In the genomic region with DNA sequence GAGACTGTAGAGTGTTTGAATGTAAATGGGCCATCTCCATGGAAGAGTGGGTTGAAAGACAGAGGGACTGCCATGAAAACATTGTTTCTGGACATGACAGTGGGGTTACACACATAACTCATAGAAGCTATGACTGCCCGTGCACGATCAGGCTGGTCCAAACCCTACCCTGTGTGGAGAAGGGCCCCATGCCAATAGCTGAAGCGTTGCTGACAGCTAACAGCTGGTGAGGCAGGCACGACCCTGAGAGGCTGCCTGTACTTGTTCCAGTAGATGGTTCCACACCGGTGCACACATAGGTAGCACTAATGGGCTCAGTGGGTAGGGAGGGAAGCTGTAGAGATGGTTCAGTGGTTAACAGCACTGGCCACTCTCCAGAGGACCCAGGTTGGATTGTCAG, we compare ENCODE assay signal across 31 mouse cellular contexts. TPM values are rescaled to one million over a fixed set of nuclear protein-coding genes. Genes with fewer than 3 reads are reported as not detected.
DNase-seq lines count a peak whose midpoint lies in the region; ATAC-seq lines count a peak whose summit lies in the region.
"Had no signal": no experiment of that assay in that cellular context is flagged by ENCODE, and none has a peak within 500 bp of the region (broad histone marks: within the 10 kb centered on the region; RNA-seq: fewer than 3 reads in every experiment).

No protein-coding gene starts in this region.

- no peak for DNase-seq in hindbrain, embryonic 14.5 days (ENCODE audit: low spot score)
- DNase-seq in kidney, postnatal 4 days, result no peak
- no peak for DNase-seq in midbrain, embryonic 10.5 days (ENCODE audit: low spot score)
- DNase-seq in lung, postnatal 4 days, result peak; percentile 25 to 63
- no peak for DNase-seq in layer of hippocampus, adult 18-20 months (ENCODE audit: low spot score in 2 of 2)
- DNase-seq: adrenal gland, adult 2 months; cerebellum, adult 9-10 months; embryo, embryonic 11 days; gastrocnemius, postnatal 36 days; heart, adult 18-20 months; heart, postnatal 36 days; kidney, adult 11 months; layer of hippocampus, adult 9-11 months; liver, postnatal 0 days; thymus, adult 2 months; thymus, postnatal 36 days had no signal

- WGBS in hindbrain, embryonic 13.5 days, result 83% methylated on average over 5 of the region's 5 CpGs
- 71% methylated on average over 5 of the region's 5 CpGs for WGBS in hindbrain, embryonic 14.5 days
- WGBS in kidney, embryonic 16.5 days, result 54% methylated on average over 5 of the region's 5 CpGs
- 88% methylated on average over 5 of the region's 5 CpGs for WGBS in midbrain, embryonic 16.5 days
- 85% methylated on average over 5 of the region's 5 CpGs for WGBS in midbrain, embryonic 10.5 days

- no peak overlapping the region for H3K4me2 ChIP-seq in hindbrain, embryonic 13.5 days
- no peak overlapping the region for H3K4me2 ChIP-seq in hindbrain, embryonic 14.5 days (replicated peaks)
- H3K4me2 ChIP-seq in kidney, embryonic 16.5 days (replicated peaks; ENCODE audit: low read depth, low read length), result no peak overlapping the region
- H3K4me2 ChIP-seq in midbrain, embryonic 16.5 days (ENCODE audit: low read length), result no peak overlapping the region
- H3K4me2 ChIP-seq: embryonic facial prominence, embryonic 12.5 days; forebrain, embryonic 15.5 days; heart, embryonic 11.5 days; limb, embryonic 13.5 days; liver, embryonic 12.5 days; midbrain, embryonic 12.5 days; neural tube, embryonic 13.5 days had no signal

- H3K4me3 ChIP-seq in hindbrain, embryonic 13.5 days, result no peak overlapping the region
- H3K4me3 ChIP-seq in hindbrain, embryonic 14.5 days (replicated peaks; ENCODE audit: low read length), result no peak overlapping the region
- no peak overlapping the region for H3K4me3 ChIP-seq in kidney, embryonic 16.5 days (ENCODE audit: low read length)
- no peak overlapping the region for H3K4me3 ChIP-seq in midbrain, embryonic 16.5 days (ENCODE audit: low read depth, low read length)
- H3K4me3 ChIP-seq in midbrain, embryonic 10.5 days, result no peak overlapping the region
- H3K4me3 ChIP-seq: embryonic facial prominence, embryonic 12.5 days; forebrain, embryonic 15.5 days; limb, embryonic 13.5 days; liver, embryonic 12.5 days; midbrain, embryonic 12.5 days; neural tube, embryonic 13.5 days had no signal

- peak; percentile 37 for ATAC-seq in hindbrain, embryonic 13.5 days (ENCODE audit: low FRiP score)
- no peak; the same call in 1 of the 2 replicates for ATAC-seq in hindbrain, embryonic 14.5 days (ENCODE audit: low FRiP score)
- 0 out of 2 replicates have a peak, but pooled peaks have one; percentile 29 for ATAC-seq in kidney, embryonic 16.5 days (ENCODE audit: low FRiP score, low TSS enrichment)
- ATAC-seq in midbrain, embryonic 16.5 days, result 0 out of 2 replicates have a peak, but pooled peaks have one; percentile 25
- ATAC-seq: activated CD4-positive, CD25-positive, alpha-beta regulatory T cell, adult 4 months; inflammation-experienced regulatory T-cells, adult 6 months; liver, postnatal 0 days had no signal

- H3K4me1 ChIP-seq in hindbrain, embryonic 13.5 days (replicated peaks), result peaks cover 8% of the 10 kb centered on the region
- H3K4me1 ChIP-seq in hindbrain, embryonic 14.5 days (replicated peaks; ENCODE audit: control insufficient read depth, insufficient read depth, low read length), result peaks cover 4% of the 10 kb centered on the region; the same call in 1 of the 2 replicates
- peaks cover 8% of the 10 kb centered on the region; the same call in 1 of the 2 replicates for H3K4me1 ChIP-seq in kidney, embryonic 16.5 days (ENCODE audit: insufficient read depth, low read length)
- no peaks in the 10 kb centered on the region for H3K4me1 ChIP-seq in midbrain, embryonic 16.5 days (ENCODE audit: control insufficient read depth, insufficient read depth, low read length)
- peaks cover 23% of the 10 kb centered on the region for H3K4me1 ChIP-seq in midbrain, embryonic 10.5 days

- no peak overlapping the region for H3K9ac ChIP-seq in hindbrain, embryonic 13.5 days
- no peak overlapping the region for H3K9ac ChIP-seq in hindbrain, embryonic 14.5 days
- no peak overlapping the region for H3K9ac ChIP-seq in kidney, embryonic 16.5 days (replicated peaks; ENCODE audit: low read length)
- H3K9ac ChIP-seq in midbrain, embryonic 16.5 days (ENCODE audit: low read depth, low read length), result no peak overlapping the region
- H3K9ac ChIP-seq: embryonic facial prominence, embryonic 12.5 days; forebrain, embryonic 15.5 days; limb, embryonic 13.5 days; liver, embryonic 12.5 days; liver, postnatal 0 days; midbrain, embryonic 12.5 days; neural tube, embryonic 13.5 days had no signal

- peaks cover 19% of the 10 kb centered on the region; the same call in 1 of the 2 replicates for H3K36me3 ChIP-seq in hindbrain, embryonic 13.5 days
- peaks cover 16% of the 10 kb centered on the region for H3K36me3 ChIP-seq in hindbrain, embryonic 14.5 days (replicated peaks; ENCODE audit: control insufficient read depth, insufficient read depth)
- H3K36me3 ChIP-seq in kidney, embryonic 16.5 days (ENCODE audit: insufficient read depth, low read length), result peaks cover 5% of the 10 kb centered on the region; the same call in 1 of the 2 replicates
- H3K36me3 ChIP-seq in midbrain, embryonic 16.5 days (ENCODE audit: control insufficient read depth, insufficient read depth, low read length), result no peaks in the 10 kb centered on the region; the same call in 1 of the 2 replicates
- H3K36me3 ChIP-seq in midbrain, embryonic 10.5 days, result peaks cover 26% of the 10 kb centered on the region
- H3K36me3 ChIP-seq: forebrain, embryonic 15.5 days had no signal

- no peak overlapping the region for H3K27ac ChIP-seq in hindbrain, embryonic 13.5 days
- H3K27ac ChIP-seq in hindbrain, embryonic 14.5 days, result no peak overlapping the region
- no peak overlapping the region for H3K27ac ChIP-seq in kidney, embryonic 16.5 days (ENCODE audit: low read length)
- no peak overlapping the region for H3K27ac ChIP-seq in midbrain, embryonic 16.5 days (ENCODE audit: low read length)
- no peak overlapping the region for H3K27ac ChIP-seq in midbrain, embryonic 10.5 days (replicated peaks)
- H3K27ac ChIP-seq: embryonic facial prominence, embryonic 12.5 days; forebrain, embryonic 15.5 days; limb, embryonic 13.5 days; liver, embryonic 12.5 days; midbrain, embryonic 12.5 days; neural tube, embryonic 13.5 days had no signal

- H3K27me3 ChIP-seq in hindbrain, embryonic 13.5 days, result peaks cover 29% of the 10 kb centered on the region
- H3K27me3 ChIP-seq in hindbrain, embryonic 14.5 days (ENCODE audit: control insufficient read depth, insufficient read depth, low read length), result no peaks in the 10 kb centered on the region; the same call in 1 of the 2 replicates
- H3K27me3 ChIP-seq in kidney, embryonic 16.5 days (ENCODE audit: insufficient read depth, low read length), result no peaks in the 10 kb centered on the region; the same call in 1 of the 2 replicates
- no peaks in the 10 kb centered on the region; the same call in 1 of the 2 replicates for H3K27me3 ChIP-seq in midbrain, embryonic 16.5 days (ENCODE audit: control insufficient read depth, insufficient read depth, low read depth, low read length)
- peaks cover 26% of the 10 kb centered on the region for H3K27me3 ChIP-seq in midbrain, embryonic 10.5 days (ENCODE audit: low read depth, poor library complexity, severe bottlenecking)

- H3K9me3 ChIP-seq in hindbrain, embryonic 13.5 days, result no peaks in the 10 kb centered on the region
- H3K9me3 ChIP-seq in hindbrain, embryonic 14.5 days (ENCODE audit: control insufficient read depth, low read length), result no peaks in the 10 kb centered on the region
- no peaks in the 10 kb centered on the region for H3K9me3 ChIP-seq in kidney, embryonic 16.5 days (ENCODE audit: low read length)
- H3K9me3 ChIP-seq in midbrain, embryonic 16.5 days (replicated peaks; ENCODE audit: control insufficient read depth, low read length, poor library complexity, severe bottlenecking), result no peaks in the 10 kb centered on the region
- no peaks in the 10 kb centered on the region for H3K9me3 ChIP-seq in midbrain, embryonic 10.5 days (replicated peaks)
- H3K9me3 ChIP-seq: embryonic facial prominence, embryonic 12.5 days; forebrain, embryonic 15.5 days; limb, embryonic 13.5 days; liver, embryonic 12.5 days; midbrain, embryonic 12.5 days; neural tube, embryonic 13.5 days had no signal

RNA-seq across cellular contexts. Expression of a gene that starts 1.0 kb away (rescaled TPM):
- 20.4 and 21.8 TPM in 2 replicates for polyA plus RNA-seq in hindbrain, embryonic 13.5 days (2015; fragmentation: Nextera tagmentation; extraction: Ambion mirVana)
- polyA plus RNA-seq in hindbrain, embryonic 14.5 days (2014; fragmentation: Nextera tagmentation; extraction: Ambion mirVana), result 16.0 and 16.6 TPM in 2 replicates
- polyA plus RNA-seq in kidney, embryonic 16.5 days (2015; fragmentation: Nextera tagmentation; extraction: Ambion mirVana), result 56.5 and 60.3 TPM in 2 replicates
- 11.1 and 11.5 TPM in 2 replicates for polyA plus RNA-seq in midbrain, embryonic 16.5 days (2015; fragmentation: Nextera tagmentation; extraction: Ambion mirVana)
- 85.2 and 98.4 TPM in 2 replicates for polyA plus RNA-seq in midbrain, embryonic 10.5 days (2016; fragmentation: Nextera tagmentation; extraction: Ambion mirVana)
- 1 to 10 TPM; 5.1 to 5.9 TPM for total RNA-seq in layer of hippocampus, adult 18-20 months (2021)

RNA-seq across cellular contexts. Expression of a gene that starts 8.0 kb away (rescaled TPM):
- polyA plus RNA-seq in hindbrain, embryonic 13.5 days (2015; fragmentation: Nextera tagmentation; extraction: Ambion mirVana), result 4.6 and 4.7 TPM in 2 replicates
- polyA plus RNA-seq in hindbrain, embryonic 14.5 days (2014; fragmentation: Nextera tagmentation; extraction: Ambion mirVana), result 6.5 and 7.7 TPM in 2 replicates
- polyA plus RNA-seq in kidney, embryonic 16.5 days (2015; fragmentation: Nextera tagmentation; extraction: Ambion mirVana), result 0.15 and 0.23 TPM in 2 replicates
- polyA plus RNA-seq in midbrain, embryonic 16.5 days (2015; fragmentation: Nextera tagmentation; extraction: Ambion mirVana), result 4.7 and 5.5 TPM in 2 replicates
- 0.81 and 1.8 TPM in 2 replicates for polyA plus RNA-seq in midbrain, embryonic 10.5 days (2016; fragmentation: Nextera tagmentation; extraction: Ambion mirVana)
- total RNA-seq in layer of hippocampus, adult 18-20 months (2021), result 100 to 1,000 TPM; 117 to 120 TPM
- total RNA-seq: MEL had no signal
- polyA plus RNA-seq: liver, postnatal 0 days had no signal

RNA-seq across cellular contexts. Expression of a gene that starts 50.7 kb away (rescaled TPM):
- polyA plus RNA-seq in hindbrain, embryonic 13.5 days (2015; fragmentation: Nextera tagmentation; extraction: Ambion mirVana), result 17.1 and 21.6 TPM in 2 replicates
- polyA plus RNA-seq in hindbrain, embryonic 14.5 days (2014; fragmentation: Nextera tagmentation; extraction: Ambion mirVana), result 14.6 and 14.7 TPM in 2 replicates
- polyA plus RNA-seq in kidney, embryonic 16.5 days (2015; fragmentation: Nextera tagmentation; extraction: Ambion mirVana), result 6.5 TPM in 2 replicates
- polyA plus RNA-seq in midbrain, embryonic 16.5 days (2015; fragmentation: Nextera tagmentation; extraction: Ambion mirVana), result 26.8 and 28.0 TPM in 2 replicates
- polyA plus RNA-seq in midbrain, embryonic 10.5 days (2016; fragmentation: Nextera tagmentation; extraction: Ambion mirVana), result 4.4 and 6.3 TPM in 2 replicates
- 10 to 100 TPM; 61.8 to 66.4 TPM for total RNA-seq in layer of hippocampus, adult 18-20 months (2021)

RNA-seq across cellular contexts. Expression of a gene that starts 57.2 kb away (rescaled TPM):
- polyA plus RNA-seq in hindbrain, embryonic 13.5 days (2015; fragmentation: Nextera tagmentation; extraction: Ambion mirVana), result not detected in 2 replicates
- polyA plus RNA-seq in hindbrain, embryonic 14.5 days (2014; fragmentation: Nextera tagmentation; extraction: Ambion mirVana), result not detected in 2 replicates
- polyA plus RNA-seq in kidney, embryonic 16.5 days (2015; fragmentation: Nextera tagmentation; extraction: Ambion mirVana), result 0.15 and 0.32 TPM in 2 replicates
- not detected in 2 replicates for polyA plus RNA-seq in midbrain, embryonic 16.5 days (2015; fragmentation: Nextera tagmentation; extraction: Ambion mirVana)
- not detected in 2 replicates for polyA plus RNA-seq in midbrain, embryonic 10.5 days (2016; fragmentation: Nextera tagmentation; extraction: Ambion mirVana)
- total RNA-seq in layer of hippocampus, adult 18-20 months (2021), result under 1 TPM in 1 of 2 experiments, not detected in 1; 0.43 TPM
- total RNA-seq: gastrocnemius, postnatal 36 days; heart, adult 18-20 months; heart, postnatal 36 days; MEL had no signal
- polyA plus RNA-seq: activated CD4-positive, CD25-positive, alpha-beta regulatory T cell, adult 4 months; embryonic facial prominence, embryonic 12.5 days; heart, embryonic 11.5 days; inflammation-experienced regulatory T-cells, adult 6 months; kidney, embryonic 14.5 days; large intestine, adult 2 months; limb, embryonic 13.5 days; liver, embryonic 12.5 days; midbrain, embryonic 12.5 days; neural tube, embryonic 13.5 days had no signal

Comparison
In these comparisons a context has a peak if more than half of its experiments do, and no peak if none do; other contexts are left out.
1. DNase-seq: peak in lung, postnatal 4 days (2 of 2); none in hindbrain, embryonic 14.5 days (single experiment), kidney, postnatal 4 days (0 of 2), midbrain, embryonic 10.5 days (single experiment) and layer of hippocampus, adult 18-20 months (0 of 2).